Mouse (Mus musculus) urinary bladder, adult 18-20 months (tissue): ENCODE results near the gene Serpinb9b.
A peak's percentile ranks its signal among the peaks of the same experiment; 100 is the strongest.
"Not testable (repeated sequence)": the region's sequence is repeated elsewhere in the genome, so short reads cannot be mapped to it uniquely, and the experiment has no call there.

ENCODE experiments used
- DNase-seq, 2 experiments: peaks; one replicate each; pipeline ENCODE4 v3.0.0; 2022; ENCODE audit warnings: low spot score in 2 of 2, mixed read lengths in 2 of 2

Serpinb9b gene

GRCm38 (mm10) chr13:33027244-33027643, at the start of gene Serpinb9b:
Gene Serpinb9b, plus strand, starts transcription at chr13:33027416.
- no peak for DNase-seq

GRCm38 (mm10) chr13:32982556-32983042, 44.6 kb upstream of the Serpinb9b start:
- no peak for DNase-seq

GRCm38 (mm10) chr13:32986256-32986655, 41.0 kb upstream of the Serpinb9b start:
- no peak for DNase-seq

GRCm38 (mm10) chr13:32993152-32993893, 33.9 kb upstream of the Serpinb9b start:
- no peak for DNase-seq

- DNase-seq: no peak
Measured at GRCm38 (mm10) chr13:32993894-32994242, 33.3 kb upstream of the Serpinb9b start.

GRCm38 (mm10) chr13:32995051-32995450, 32.2 kb upstream of the Serpinb9b start:
- no peak for DNase-seq

GRCm38 (mm10) chr13:33001341-33001740, 25.9 kb upstream of the Serpinb9b start:
- DNase-seq: no peak

- no peak for DNase-seq
Measured at GRCm38 (mm10) chr13:33002950-33003349, 24.3 kb upstream of the Serpinb9b start, which contains the start of gene Serpinb9. Gene Serpinb9, plus strand, starts transcription at chr13:33003250.

GRCm38 (mm10) chr13:33003523-33004413, 23.4 kb upstream of the Serpinb9b start:
- DNase-seq: no peak

GRCm38 (mm10) chr13:33004414-33005105, 22.7 kb upstream of the Serpinb9b start:
- peak; percentile 74 to 79 for DNase-seq

GRCm38 (mm10) chr13:33005501-33006075, 21.6 kb upstream of the Serpinb9b start:
- DNase-seq: no peak

- DNase-seq: no peak
Measured at GRCm38 (mm10) chr13:33006555-33006954, 20.7 kb upstream of the Serpinb9b start.

- no peak for DNase-seq
Measured at GRCm38 (mm10) chr13:33012395-33012794, 14.8 kb upstream of the Serpinb9b start.

GRCm38 (mm10) chr13:33013271-33013670, 13.9 kb upstream of the Serpinb9b start:
- no peak for DNase-seq

- DNase-seq: no peak
Measured at GRCm38 (mm10) chr13:33022371-33022770, 4.8 kb upstream of the Serpinb9b start.

GRCm38 (mm10) chr13:33026427-33027057, 674 bp upstream of the Serpinb9b start:
- DNase-seq: no peak

GRCm38 (mm10) chr13:33028146-33028545, 930 bp downstream of the Serpinb9b start:
- DNase-seq: no peak

- DNase-seq: no peak
Measured at GRCm38 (mm10) chr13:33028550-33028949, 1.3 kb downstream of the Serpinb9b start.

- DNase-seq: not testable (repeated sequence)
Measured at GRCm38 (mm10) chr13:33029478-33029877, 2.3 kb downstream of the Serpinb9b start.

- no peak for DNase-seq
Measured at GRCm38 (mm10) chr13:33030281-33030680, 3.1 kb downstream of the Serpinb9b start.

GRCm38 (mm10) chr13:33035506-33035905, 8.3 kb downstream of the Serpinb9b start:
- no peak for DNase-seq
